Mouse (Mus musculus) liver, embryonic 14.5 days (tissue): ENCODE data around the gene Afap1.

Source experiments
- CTCF ChIP-seq: IDR thresholded peaks from 2 replicates; pipeline ENCODE4 v1.5.1; 2016; ENCODE audit warnings: antibody characterized with exemption, low read depth, control low read depth
- EP300 ChIP-seq: IDR thresholded peaks from 2 replicates; pipeline ENCODE4 v1.6.1; 2016; ENCODE audit warnings: antibody characterized with exemption, low read depth

DNA sequence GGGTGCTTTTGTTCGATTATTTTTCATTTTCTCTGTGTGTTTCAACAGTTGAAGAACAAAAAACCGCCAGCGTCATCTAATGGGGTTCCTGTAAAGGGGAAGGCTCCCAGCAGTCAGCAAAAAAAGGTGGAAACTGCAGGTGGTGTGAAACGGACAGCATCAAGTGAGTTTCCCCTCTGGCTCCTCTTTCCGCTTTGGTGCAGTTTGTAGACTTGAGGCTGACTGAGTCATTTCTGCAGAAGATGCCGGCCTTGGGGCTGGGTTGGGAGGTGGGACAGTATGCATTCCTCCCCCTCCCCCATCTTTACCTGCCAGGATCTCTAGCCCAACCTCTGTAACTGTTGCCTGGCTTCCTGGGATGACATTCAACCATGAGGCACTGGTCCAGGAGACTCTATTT lies 96.4 kb downstream of the Afap1 start:
- TF ChIP-seq CTCF = no peak
- no peak for TF ChIP-seq EP300
